Mouse (Mus musculus) ES-Bruce4 (cell line): ENCODE measurements at regions not wholly inside any gene's neighbourhood (a gene's known extent, or its start where the extent isn't known, plus 50 kb on each side); places are given as distances from the start of the nearest gene placed in this dataset.

Source experiments
- H3K27ac ChIP-seq: 2 replicates; pipeline ENCODE4 v1.5.1; 2012; ENCODE audit warnings: low read length, inconsistent platforms; ENCODE audit not compliant: insufficient read depth
- H3K27me3 ChIP-seq: 2 replicates; pipeline ENCODE4 v1.6.1; 2012; ENCODE audit warnings: mild to moderate bottlenecking, low read length, inconsistent platforms; ENCODE audit not compliant: control insufficient read depth, poor library complexity, insufficient read depth, severe bottlenecking
- H3K36me3 ChIP-seq: 2 replicates; pipeline ENCODE4 v1.6.1; 2012; ENCODE audit warnings: inconsistent platforms, mild to moderate bottlenecking, low read length, moderate library complexity; ENCODE audit not compliant: control insufficient read depth, poor library complexity, insufficient read depth, severe bottlenecking
- H3K4me1 ChIP-seq: one replicate; pipeline ENCODE4 v1.8.1; 2011; ENCODE audit warnings: low read length; ENCODE audit not compliant: control insufficient read depth, insufficient read depth
- H3K4me3 ChIP-seq: 2 replicates; pipeline ENCODE4 v1.5.1; 2011; ENCODE audit warnings: low read depth, mild to moderate bottlenecking, low read length
- H3K9ac ChIP-seq: 2 replicates; pipeline ENCODE4 v1.6.1; 2012; ENCODE audit warnings: low read depth, mild to moderate bottlenecking, inconsistent platforms; ENCODE audit not compliant: poor library complexity, severe bottlenecking
- H3K9me3 ChIP-seq: replicated peaks from 2 replicates; pipeline ENCODE4 v1.6.1; 2012; ENCODE audit warnings: mild to moderate bottlenecking, low read length, inconsistent platforms; ENCODE audit not compliant: control insufficient read depth, poor library complexity, insufficient read depth, severe bottlenecking
- CTCF ChIP-seq: IDR thresholded peaks from one replicate; pipeline ENCODE4 v1.8.1; 2011; ENCODE audit warnings: low read depth, low read length
- EP300 ChIP-seq: IDR thresholded peaks from 2 replicates; pipeline ENCODE4 v1.6.1; 2011; ENCODE audit warnings: low read depth, low read length; ENCODE audit not compliant: insufficient read depth
- POLR2A ChIP-seq: IDR thresholded peaks from one replicate; pipeline ENCODE4 v1.8.1; 2011; ENCODE audit warnings: low read length; ENCODE audit not compliant: insufficient read depth

- H3K27me3 ChIP-seq: no peaks in the 10 kb centered on the region
- no peak for TF ChIP-seq CTCF
- TF ChIP-seq EP300: no peak
- TF ChIP-seq POLR2A: no peak
- no peak overlapping the region for H3K27ac ChIP-seq
- no peaks in the 10 kb centered on the region for H3K9me3 ChIP-seq
- H3K36me3 ChIP-seq: no peaks in the 10 kb centered on the region
- no peak overlapping the region for H3K4me3 ChIP-seq
- H3K4me1 ChIP-seq: no peaks in the 10 kb centered on the region
- H3K9ac ChIP-seq: no peak overlapping the region
Observed at GRCm38 (mm10) chr6:117502346-117502745, 334.0 kb downstream of the Cxcl12 start.

- TF ChIP-seq CTCF (no peak), POLR2A (no peak), EP300 (no peak)
- no peak overlapping the region for H3K27ac ChIP-seq
Observed at GRCm38 (mm10) chr6:117504771-117505170, 336.2 kb upstream of the Zfp637 start.

GRCm38 (mm10) chr6:117505431-117505830 is 335.5 kb upstream of the Zfp637 start:
- no peak overlapping the region for H3K27ac ChIP-seq

More at GRCm38 (mm10) chr6:117504771-117505170, 336.2 kb upstream of the Zfp637 start:
- Histone ChIP-seq H3K9me3 (no peaks in the 10 kb centered on the region), H3K36me3 (no peaks in the 10 kb centered on the region), H3K27me3 (no peaks in the 10 kb centered on the region), H3K4me3 (no peak overlapping the region), H3K9ac (no peak overlapping the region), H3K4me1 (no peaks in the 10 kb centered on the region)

DNA sequence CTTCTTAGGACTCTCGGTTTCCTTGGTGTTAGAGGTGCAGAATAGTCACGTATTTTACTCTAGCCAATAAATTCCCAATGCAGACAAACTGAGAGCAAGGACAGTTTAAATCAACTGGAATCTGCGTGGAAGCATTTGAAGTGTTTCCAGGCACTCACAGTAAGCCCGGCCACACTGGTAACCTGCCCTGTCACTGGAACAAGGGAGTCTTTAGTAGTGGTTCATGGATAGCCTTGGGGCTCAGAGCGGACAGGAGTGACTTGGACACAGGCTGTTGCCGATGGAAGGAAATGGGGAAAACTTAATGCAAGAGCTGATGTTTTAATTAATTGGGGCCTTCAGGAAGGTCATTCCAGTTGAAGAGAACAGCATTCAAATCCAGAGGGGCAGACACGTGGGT is 334.4 kb upstream of the Zfp637 start:
- Histone ChIP-seq H3K4me3 (no peak overlapping the region), H3K36me3 (no peaks in the 10 kb centered on the region), H3K4me1 (no peaks in the 10 kb centered on the region), H3K27me3 (no peaks in the 10 kb centered on the region), H3K9ac (no peak overlapping the region), H3K27ac (no peak overlapping the region), H3K9me3 (no peaks in the 10 kb centered on the region)
- TF ChIP-seq EP300: no peak
- no peak for TF ChIP-seq POLR2A
- TF ChIP-seq CTCF: no peak

More at GRCm38 (mm10) chr6:117505431-117505830, 335.5 kb upstream of the Zfp637 start:
- Histone ChIP-seq H3K4me3 (no peak overlapping the region), H3K9ac (no peak overlapping the region), H3K9me3 (no peaks in the 10 kb centered on the region), H3K4me1 (no peaks in the 10 kb centered on the region), H3K36me3 (no peaks in the 10 kb centered on the region), H3K27me3 (no peaks in the 10 kb centered on the region)
- TF ChIP-seq POLR2A (no peak), CTCF (no peak), EP300 (no peak)

GRCm38 (mm10) chr6:117508860-117509259 is 332.1 kb upstream of the Zfp637 start:
- Histone ChIP-seq H3K4me3 (no peak overlapping the region), H3K9ac (no peak overlapping the region), H3K27me3 (no peaks in the 10 kb centered on the region), H3K9me3 (no peaks in the 10 kb centered on the region), H3K36me3 (no peaks in the 10 kb centered on the region), H3K4me1 (no peaks in the 10 kb centered on the region), H3K27ac (no peak overlapping the region)
- TF ChIP-seq CTCF (no peak), EP300 (no peak), POLR2A (no peak)

DNA sequence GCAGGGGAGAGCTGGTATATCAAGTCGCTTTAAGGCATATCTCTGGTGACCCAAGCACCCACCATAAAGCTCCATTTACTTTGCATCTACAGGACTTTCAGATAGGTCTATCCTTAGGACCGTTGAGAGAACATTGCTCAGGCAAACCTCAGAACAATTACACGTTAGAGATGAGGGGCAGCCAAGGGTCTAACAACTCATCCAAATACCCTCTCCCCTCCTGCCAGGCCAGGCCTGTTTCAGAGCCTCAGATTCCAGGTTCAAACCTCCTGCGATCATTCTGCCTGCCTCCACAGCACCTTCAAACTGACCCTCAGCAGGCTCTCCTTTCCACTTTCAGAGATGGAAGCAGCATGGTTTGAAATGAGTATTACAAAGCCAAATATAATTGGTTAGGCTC is 331.0 kb upstream of the Zfp637 start:
- no peak for TF ChIP-seq CTCF
- TF ChIP-seq POLR2A: no peak
- TF ChIP-seq EP300: no peak
- no peak overlapping the region for H3K4me3 ChIP-seq
- H3K36me3 ChIP-seq: no peaks in the 10 kb centered on the region
- H3K27ac ChIP-seq: no peak overlapping the region
- no peak overlapping the region for H3K9ac ChIP-seq
- H3K4me1 ChIP-seq: no peaks in the 10 kb centered on the region
- H3K27me3 ChIP-seq: no peaks in the 10 kb centered on the region
- H3K9me3 ChIP-seq: no peaks in the 10 kb centered on the region
